Mouse (Mus musculus) hindbrain, embryonic 16.5 days (tissue): ENCODE data around the gene Gm17720. TPM values are rescaled to one million over a fixed set of nuclear protein-coding genes. Genes with fewer than 3 reads are reported as not detected.
"Not testable (repeated sequence)": the region's sequence is repeated elsewhere in the genome, so short reads cannot be mapped to it uniquely, and the experiment has no call there.

ENCODE experiments used
- ATAC-seq: fragments of 200-750 bp; cut with Nextera tagmentation; 2 replicates; pipeline ENCODE4 v1.8.0; 2017; ENCODE audit warnings: moderate TSS enrichment, moderate library complexity
- H3K27ac ChIP-seq: fragments of 300-500 bp; sonication (generic); 2 replicates; pipeline ENCODE4 v1.5.1; 2014; ENCODE audit warnings: low read depth, mild to moderate bottlenecking, control low read depth, low read length, moderate library complexity
- H3K27me3 ChIP-seq: fragments of 300-500 bp; sonication (generic); replicated peaks from 2 replicates; pipeline ENCODE4 v1.6.1; 2014; ENCODE audit warnings: low read length; ENCODE audit not compliant: control insufficient read depth, insufficient read depth
- H3K36me3 ChIP-seq: fragments of 300-500 bp; sonication (generic); 2 replicates; pipeline ENCODE4 v1.6.1; 2014; ENCODE audit warnings: mild to moderate bottlenecking, low read length, moderate library complexity, mixed read lengths; ENCODE audit not compliant: control insufficient read depth, insufficient read depth
- H3K4me1 ChIP-seq: fragments of 300-500 bp; sonication (generic); 2 replicates; pipeline ENCODE4 v1.6.1; 2014; ENCODE audit warnings: low read depth, low read length; ENCODE audit not compliant: control insufficient read depth, insufficient read depth
- H3K4me2 ChIP-seq: fragments of 300-500 bp; sonication (generic); 2 replicates; pipeline ENCODE4 v1.6.1; 2014; ENCODE audit warnings: mild to moderate bottlenecking, low read length, control low read depth, moderate library complexity
- H3K4me3 ChIP-seq: fragments of 300-500 bp; sonication (generic); 2 replicates; pipeline ENCODE4 v1.5.1; 2014; ENCODE audit warnings: mild to moderate bottlenecking, low read length, control low read depth, moderate library complexity
- H3K9ac ChIP-seq: fragments of 300-500 bp; sonication (generic); 2 replicates; pipeline ENCODE4 v1.6.1; 2014; ENCODE audit warnings: low read depth, mild to moderate bottlenecking, control low read depth, low read length, moderate library complexity
- H3K9me3 ChIP-seq: fragments of 300-500 bp; sonication (generic); 2 replicates; pipeline ENCODE4 v1.6.1; 2014; ENCODE audit warnings: mild to moderate bottlenecking, low read length, moderate library complexity; ENCODE audit not compliant: control insufficient read depth
- WGBS: fragments of 180-500 bp; shearing (Covaris S2); extraction: QIAGEN DNeasy Blood & Tissue Kit; methylation state at CpG from one replicate; pipeline ENCODE4 v1.1.7; 2014; 5-methylcytosine and 5-hydroxymethylcytosine counted together
- polyA plus RNA-seq: library from polyadenylated mRNA; unstranded; fragments of >200 nt; fragmentation: Nextera tagmentation; extraction: Ambion mirVana; gene quantifications from 2 replicates; pipeline ENCODE4 v1.2.1, GENCODE M21; 2015

Gene Gm17720
- polyA plus RNA-seq, 1 experiment from 2014 or later = not detected

- Histone ChIP-seq H3K27ac (no peak overlapping the region), H3K4me1 (no peaks in the 10 kb centered on the region), H3K4me3 (no peak overlapping the region), H3K4me2 (no peak overlapping the region), H3K27me3 (no peaks in the 10 kb centered on the region), H3K9me3 (no peaks in the 10 kb centered on the region), H3K9ac (no peak overlapping the region), H3K36me3 (no peaks in the 10 kb centered on the region)
- ATAC-seq = no peak
- WGBS = 78% methylated on average over 9 of the region's 9 CpGs
Measured at GRCm38 (mm10) chr8:110064161-110064560, 38.4 kb downstream of the Gm17720 start.

GRCm38 (mm10) chr8:110058207-110058606, 44.3 kb downstream of the Gm17720 start:
- no peak overlapping the region for H3K4me2 ChIP-seq
- no peak overlapping the region for H3K4me3 ChIP-seq
- H3K36me3 ChIP-seq = no peaks in the 10 kb centered on the region
- no peak overlapping the region for H3K9ac ChIP-seq
- H3K27ac ChIP-seq = no peak overlapping the region
- 62% methylated on average over 8 of the region's 8 CpGs for WGBS
- H3K4me1 ChIP-seq = no peaks in the 10 kb centered on the region
- H3K9me3 ChIP-seq = no peaks in the 10 kb centered on the region
- no peak for ATAC-seq
- H3K27me3 ChIP-seq = no peaks in the 10 kb centered on the region

GRCm38 (mm10) chr8:110051208-110051607, 51.3 kb downstream of the Gm17720 start:
- Histone ChIP-seq H3K36me3 (no peaks in the 10 kb centered on the region), H3K9ac (no peak overlapping the region), H3K4me1 (no peaks in the 10 kb centered on the region), H3K27ac (no peak overlapping the region), H3K27me3 (no peaks in the 10 kb centered on the region), H3K4me3 (no peak overlapping the region), H3K4me2 (no peak overlapping the region), H3K9me3 (no peaks in the 10 kb centered on the region)
- ATAC-seq = no peak
- WGBS = 81% methylated on average over 6 of the region's 6 CpGs

- no peak for ATAC-seq
- WGBS = 74% methylated on average over 4 of the region's 4 CpGs
- Histone ChIP-seq H3K27ac (no peak overlapping the region), H3K4me2 (no peak overlapping the region), H3K4me1 (peaks cover 2% of the 10 kb centered on the region; the same call in 1 of the 2 replicates), H3K9me3 (no peaks in the 10 kb centered on the region), H3K36me3 (no peaks in the 10 kb centered on the region), H3K27me3 (no peaks in the 10 kb centered on the region; the same call in 1 of the 2 replicates), H3K9ac (no peak overlapping the region), H3K4me3 (no peak overlapping the region)
Measured at GRCm38 (mm10) chr8:110040509-110040908, 62.0 kb downstream of the Gm17720 start.

- H3K27ac ChIP-seq = no peak within 1 kb of the TSS
- WGBS = 76% methylated on average over 5 of the region's 5 CpGs
- no peaks in the 10 kb centered on the region for H3K9me3 ChIP-seq
Measured at GRCm38 (mm10) chr8:110039659-110040058, 62.9 kb downstream of the Gm17720 start, which contains the start of gene Chst4. TSS of gene Chst4 (minus strand) at chr8:110039740.

GRCm38 (mm10) chr8:110039216-110039615, 63.3 kb downstream of the Gm17720 start:
- Histone ChIP-seq H3K27ac (no peak overlapping the region), H3K9me3 (no peaks in the 10 kb centered on the region), H3K9ac (no peak overlapping the region), H3K4me1 (peaks cover 2% of the 10 kb centered on the region; the same call in 1 of the 2 replicates), H3K36me3 (no peaks in the 10 kb centered on the region), H3K27me3 (no peaks in the 10 kb centered on the region; the same call in 1 of the 2 replicates), H3K4me2 (no peak overlapping the region), H3K4me3 (no peak overlapping the region)
- 37% methylated on average over 7 of the region's 7 CpGs for WGBS
- ATAC-seq = no peak

More at GRCm38 (mm10) chr8:110039659-110040058, 62.9 kb downstream of the Gm17720 start, which contains the start of gene Chst4:
- Histone ChIP-seq H3K9ac (no peak within 1 kb of the TSS), H3K27me3 (no peaks in the 10 kb centered on the region; the same call in 1 of the 2 replicates), H3K4me3 (no peak within 1 kb of the TSS), H3K4me1 (peaks cover 2% of the 10 kb centered on the region; the same call in 1 of the 2 replicates), H3K4me2 (no peak within 1 kb of the TSS), H3K36me3 (no peaks in the 10 kb centered on the region)
- ATAC-seq = no peak

GRCm38 (mm10) chr8:110036156-110036555, 66.4 kb downstream of the Gm17720 start:
- 53% methylated on average over 2 of the region's 2 CpGs for WGBS
- no peak overlapping the region for H3K4me3 ChIP-seq
- H3K36me3 ChIP-seq = no peaks in the 10 kb centered on the region
- H3K4me2 ChIP-seq = no peak overlapping the region
- no peak overlapping the region for H3K9ac ChIP-seq
- H3K4me1 ChIP-seq = peaks cover 2% of the 10 kb centered on the region; the same call in 1 of the 2 replicates
- no peak overlapping the region for H3K27ac ChIP-seq
- no peaks in the 10 kb centered on the region for H3K27me3 ChIP-seq
- H3K9me3 ChIP-seq = no peaks in the 10 kb centered on the region
- ATAC-seq = no peak

GRCm38 (mm10) chr8:110034331-110034730, 68.2 kb downstream of the Gm17720 start:
- 52% methylated on average over 4 of the region's 4 CpGs for WGBS
- peaks cover 2% of the 10 kb centered on the region; the same call in 1 of the 2 replicates for H3K4me1 ChIP-seq

GRCm38 (mm10) chr8:110033771-110034170, 68.8 kb downstream of the Gm17720 start:
- not testable (repeated sequence) for H3K9me3 ChIP-seq, H3K27ac ChIP-seq, H3K27me3 ChIP-seq, H3K4me3 ChIP-seq, H3K9ac ChIP-seq, H3K36me3 ChIP-seq, H3K4me2 ChIP-seq, H3K4me1 ChIP-seq, ATAC-seq
- 29% methylated on average over 8 of the region's 8 CpGs for WGBS

More at GRCm38 (mm10) chr8:110034331-110034730, 68.2 kb downstream of the Gm17720 start:
- no peak overlapping the region for H3K9ac ChIP-seq
- no peaks in the 10 kb centered on the region for H3K27me3 ChIP-seq
- H3K27ac ChIP-seq = no peak overlapping the region
- no peak for ATAC-seq
- H3K4me3 ChIP-seq = no peak overlapping the region
- H3K4me2 ChIP-seq = no peak overlapping the region
- H3K36me3 ChIP-seq = no peaks in the 10 kb centered on the region
- H3K9me3 ChIP-seq = 0 out of 2 replicates have a peak, but pooled peaks cover 4% of the 10 kb centered on the region
